Mouse (Mus musculus): ENCODE measurements around the gene Hes1.

Hes1 gene

GRCm38 (mm10) chr16:30068041-30069020 is 4.1 kb downstream of the Hes1 start:
- in situ Hi-C loops (cut with MboI; ENCODE audit: unreplicated experiment in 2 of 2), result loop anchor here (5.0 to 25.0 kb wide), 8 partner anchors 79 to 441 kb away; no protein-coding TSS in a partner anchor

GRCm38 (mm10) chr16:30069580-30069949 is 5.4 kb downstream of the Hes1 start:
- in situ Hi-C loops (cut with MboI; ENCODE audit: unreplicated experiment in 2 of 2), result loop anchor here (5.0 to 25.0 kb wide), 8 partner anchors 78 to 442 kb away; no protein-coding TSS in a partner anchor

- in situ Hi-C loops (cut with MboI; ENCODE audit: unreplicated experiment in 2 of 2), result loop anchor here (5.0 to 25.0 kb wide), 8 partner anchors 77 to 443 kb away; no protein-coding TSS in a partner anchor
Observed at GRCm38 (mm10) chr16:30069950-30070770, 6.0 kb downstream of the Hes1 start.

- in situ Hi-C loops (cut with MboI; ENCODE audit: unreplicated experiment in 2 of 2), result loop anchor here in 1 of 2 experiments (25.0 kb wide), 1 partner anchor 233 kb away; no protein-coding TSS in a partner anchor
Observed at GRCm38 (mm10) chr16:30070771-30071191, 6.6 kb downstream of the Hes1 start.

GRCm38 (mm10) chr16:30073317-30073716 is 9.1 kb downstream of the Hes1 start:
- in situ Hi-C loops (cut with MboI; ENCODE audit: unreplicated experiment in 2 of 2), result loop anchor here in 1 of 2 experiments (25.0 kb wide), 1 partner anchor 236 kb away; no protein-coding TSS in a partner anchor

GRCm38 (mm10) chr16:30081498-30081897 is 17.3 kb downstream of the Hes1 start:
- in situ Hi-C loops (cut with MboI; ENCODE audit: unreplicated experiment in 2 of 2), result loop anchor here (5.0 to 25.0 kb wide), 3 partner anchors 51 to 1244 kb away; no protein-coding TSS in a partner anchor

- in situ Hi-C loops (cut with MboI; ENCODE audit: unreplicated experiment in 2 of 2), result loop anchor here (5.0 to 25.0 kb wide), 3 partner anchors 50 to 1245 kb away; no protein-coding TSS in a partner anchor
Observed at GRCm38 (mm10) chr16:30081980-30082379, 17.8 kb downstream of the Hes1 start.

GRCm38 (mm10) chr16:30082965-30083364 is 18.8 kb downstream of the Hes1 start:
- in situ Hi-C loops (cut with MboI; ENCODE audit: unreplicated experiment in 2 of 2), result loop anchor here (5.0 to 25.0 kb wide), 3 partner anchors 49 to 1246 kb away; no protein-coding TSS in a partner anchor

- in situ Hi-C loops (cut with MboI; ENCODE audit: unreplicated experiment in 2 of 2), result loop anchor here (5.0 to 25.0 kb wide), 3 partner anchors 49 to 1246 kb away; no protein-coding TSS in a partner anchor
Observed at GRCm38 (mm10) chr16:30083536-30083935, 19.4 kb downstream of the Hes1 start.

- in situ Hi-C loops (cut with MboI; ENCODE audit: unreplicated experiment in 2 of 2), result loop anchor here (10.0 to 25.0 kb wide), 2 partner anchors 46 to 1251 kb away; no protein-coding TSS in a partner anchor
Observed at GRCm38 (mm10) chr16:30088646-30089045, 24.5 kb downstream of the Hes1 start.

- in situ Hi-C loops (cut with MboI; ENCODE audit: unreplicated experiment in 2 of 2), result loop anchor here in 1 of 2 experiments (25.0 kb wide), 1 partner anchor 1253 kb away; no protein-coding TSS in a partner anchor
Observed at GRCm38 (mm10) chr16:30090200-30090865, 26.1 kb downstream of the Hes1 start.

- in situ Hi-C loops (cut with MboI; ENCODE audit: unreplicated experiment in 2 of 2), result loop anchor here in 1 of 2 experiments (25.0 kb wide), 1 partner anchor 1259 kb away; no protein-coding TSS in a partner anchor
Observed at GRCm38 (mm10) chr16:30096050-30096449, 31.9 kb downstream of the Hes1 start.

GRCm38 (mm10) chr16:30096475-30096874 is 32.3 kb downstream of the Hes1 start:
- in situ Hi-C loops (cut with MboI; ENCODE audit: unreplicated experiment in 2 of 2), result loop anchor here in 1 of 2 experiments (25.0 kb wide), 1 partner anchor 1259 kb away; no protein-coding TSS in a partner anchor

GRCm38 (mm10) chr16:30099124-30099523 is 34.9 kb downstream of the Hes1 start:
- in situ Hi-C loops (cut with MboI; ENCODE audit: unreplicated experiment in 2 of 2), result loop anchor here in 1 of 2 experiments (25.0 kb wide), 1 partner anchor 1262 kb away; no protein-coding TSS in a partner anchor

- in situ Hi-C loops (cut with MboI; ENCODE audit: unreplicated experiment in 2 of 2), result no loop called here
Observed at GRCm38 (mm10) chr16:30102149-30102915, 38.1 kb downstream of the Hes1 start.

GRCm38 (mm10) chr16:30102982-30103381 is 38.8 kb downstream of the Hes1 start:
- in situ Hi-C loops (cut with MboI; ENCODE audit: unreplicated experiment in 2 of 2), result no loop called here

- in situ Hi-C loops (cut with MboI; ENCODE audit: unreplicated experiment in 2 of 2), result no loop called here
Observed at GRCm38 (mm10) chr16:30103495-30103894, 39.3 kb downstream of the Hes1 start.

GRCm38 (mm10) chr16:30104363-30104762 is 40.2 kb downstream of the Hes1 start:
- in situ Hi-C loops (cut with MboI; ENCODE audit: unreplicated experiment in 2 of 2), result no loop called here

- in situ Hi-C loops (cut with MboI; ENCODE audit: unreplicated experiment in 2 of 2), result no loop called here
Observed at GRCm38 (mm10) chr16:30105476-30105875, 41.3 kb downstream of the Hes1 start.
